Mouse (Mus musculus): ENCODE measurements around the gene Slc9b1. TPM values are rescaled to one million over a fixed set of nuclear protein-coding genes. Genes with fewer than 3 reads are reported as not detected.

Slc9b1 gene
- polyA plus RNA-seq, 1 experiment: not detected

- no peak for TF ChIP-seq FOSL1 (IDR thresholded peaks at IDR 0.05; ENCODE audit: insufficient read depth, low read length, poor library complexity, severe bottlenecking)
- no peak for TF ChIP-seq MAX (IDR thresholded peaks at IDR 0.05)
- no peak for TF ChIP-seq CEBPB (IDR thresholded peaks at IDR 0.05; ENCODE audit: low read depth)
- Histone ChIP-seq H3ac (ENCODE audit: control insufficient read depth, insufficient read length, low read depth) (no peak overlapping the region), H3K79me3 (ENCODE audit: low read depth) (no peaks in the 10 kb centered on the region), H3K36me3 (ENCODE audit: control insufficient read depth, insufficient read depth) (no peaks in the 10 kb centered on the region), H3K27me3 (ENCODE audit: control insufficient read depth, insufficient read depth, insufficient read length) (no peaks in the 10 kb centered on the region), H3K79me2 (ENCODE audit: control insufficient read depth, insufficient read depth) (no peaks in the 10 kb centered on the region), H3K4me3 (ENCODE audit: insufficient read depth, poor library complexity, severe bottlenecking) (no peak overlapping the region)
Observed at GRCm38 (mm10) chr3:135395085-135395484, 47.3 kb downstream of the Slc9b1 start.

- Histone ChIP-seq H3K4me3 (ENCODE audit: insufficient read depth, poor library complexity, severe bottlenecking) (no peak overlapping the region), H3K27me3 (ENCODE audit: control insufficient read depth, insufficient read depth, insufficient read length) (no peaks in the 10 kb centered on the region), H3K79me2 (ENCODE audit: control insufficient read depth, insufficient read depth) (no peaks in the 10 kb centered on the region), H3K79me3 (ENCODE audit: low read depth) (no peaks in the 10 kb centered on the region), H3ac (ENCODE audit: control insufficient read depth, insufficient read length, low read depth) (no peak overlapping the region), H3K36me3 (ENCODE audit: control insufficient read depth, insufficient read depth) (no peaks in the 10 kb centered on the region)
- TF ChIP-seq USF1 (IDR thresholded peaks at IDR 0.05; ENCODE audit: low read depth): no peak
- TF ChIP-seq FOSL1 (IDR thresholded peaks at IDR 0.05; ENCODE audit: insufficient read depth, low read length, poor library complexity, severe bottlenecking): no peak
- no peak for TF ChIP-seq CTCF (IDR thresholded peaks at IDR 0.05; ENCODE audit: control insufficient read depth, insufficient read depth, insufficient read length)
- no peak for TF ChIP-seq CEBPB (IDR thresholded peaks at IDR 0.05; ENCODE audit: low read depth)
- no peak for TF ChIP-seq MYOG (IDR thresholded peaks at IDR 0.05; ENCODE audit: control insufficient read depth, extremely low read depth, insufficient read length)
- TF ChIP-seq MAX (IDR thresholded peaks at IDR 0.05): no peak
- no peak for TF ChIP-seq MYOD1 (IDR thresholded peaks at IDR 0.05; ENCODE audit: control insufficient read depth, insufficient read length, low read depth)
Observed at GRCm38 (mm10) chr3:135396081-135396480, 48.3 kb downstream of the Slc9b1 start.

GRCm38 (mm10) chr3:135397112-135397511 lies 49.3 kb downstream of the Slc9b1 start:
- Histone ChIP-seq H3K36me3 (ENCODE audit: control insufficient read depth, insufficient read depth) (no peaks in the 10 kb centered on the region), H3K4me3 (ENCODE audit: insufficient read depth, poor library complexity, severe bottlenecking) (no peak overlapping the region), H3K79me2 (ENCODE audit: control insufficient read depth, insufficient read depth) (no peaks in the 10 kb centered on the region), H3K79me3 (ENCODE audit: low read depth) (no peaks in the 10 kb centered on the region), H3ac (ENCODE audit: control insufficient read depth, insufficient read length, low read depth) (no peak overlapping the region), H3K27me3 (ENCODE audit: control insufficient read depth, insufficient read depth, insufficient read length) (no peaks in the 10 kb centered on the region)
- TF ChIP-seq CTCF (IDR thresholded peaks at IDR 0.05; ENCODE audit: control insufficient read depth, insufficient read depth, insufficient read length) (no peak), MYOD1 (IDR thresholded peaks at IDR 0.05; ENCODE audit: control insufficient read depth, insufficient read length, low read depth) (no peak), MYOG (IDR thresholded peaks at IDR 0.05; ENCODE audit: control insufficient read depth, extremely low read depth, insufficient read length) (no peak), USF1 (IDR thresholded peaks at IDR 0.05; ENCODE audit: low read depth) (no peak), CEBPB (IDR thresholded peaks at IDR 0.05; ENCODE audit: low read depth) (no peak), MAX (IDR thresholded peaks at IDR 0.05) (no peak), FOSL1 (IDR thresholded peaks at IDR 0.05; ENCODE audit: insufficient read depth, low read length, poor library complexity, severe bottlenecking) (no peak)

GRCm38 (mm10) chr3:135402201-135402658 lies 54.4 kb downstream of the Slc9b1 start:
- Histone ChIP-seq H3K27me3 (ENCODE audit: control insufficient read depth, insufficient read depth, insufficient read length) (no peaks in the 10 kb centered on the region), H3K4me3 (ENCODE audit: insufficient read depth, poor library complexity, severe bottlenecking) (no peak overlapping the region), H3K79me2 (ENCODE audit: control insufficient read depth, insufficient read depth) (no peaks in the 10 kb centered on the region), H3K79me3 (ENCODE audit: low read depth) (no peaks in the 10 kb centered on the region), H3ac (ENCODE audit: control insufficient read depth, insufficient read length, low read depth) (no peak overlapping the region), H3K36me3 (ENCODE audit: control insufficient read depth, insufficient read depth) (peaks cover 18% of the 10 kb centered on the region)
- peak; percentile 58 for TF ChIP-seq USF1 (IDR thresholded peaks at IDR 0.05; ENCODE audit: low read depth)
- no peak for TF ChIP-seq FOSL1 (IDR thresholded peaks at IDR 0.05; ENCODE audit: insufficient read depth, low read length, poor library complexity, severe bottlenecking)
- TF ChIP-seq CTCF (IDR thresholded peaks at IDR 0.05; ENCODE audit: control insufficient read depth, insufficient read depth, insufficient read length): peak; percentile 41
- no peak for TF ChIP-seq MYOG (IDR thresholded peaks at IDR 0.05; ENCODE audit: control insufficient read depth, extremely low read depth, insufficient read length)

- no peak overlapping the region for H3K4me3 ChIP-seq (ENCODE audit: insufficient read depth, poor library complexity, severe bottlenecking)
Observed at GRCm38 (mm10) chr3:135403211-135403610, 55.4 kb downstream of the Slc9b1 start.

GRCm38 (mm10) chr3:135403856-135404255 lies 56.0 kb downstream of the Slc9b1 start:
- TF ChIP-seq CEBPB (IDR thresholded peaks at IDR 0.05; ENCODE audit: low read depth) (no peak), MYOD1 (IDR thresholded peaks at IDR 0.05; ENCODE audit: control insufficient read depth, insufficient read length, low read depth) (no peak), MYOG (IDR thresholded peaks at IDR 0.05; ENCODE audit: control insufficient read depth, extremely low read depth, insufficient read length) (no peak), MAX (IDR thresholded peaks at IDR 0.05) (no peak), FOSL1 (IDR thresholded peaks at IDR 0.05; ENCODE audit: insufficient read depth, low read length, poor library complexity, severe bottlenecking) (no peak), CTCF (IDR thresholded peaks at IDR 0.05; ENCODE audit: control insufficient read depth, insufficient read depth, insufficient read length) (no peak), USF1 (IDR thresholded peaks at IDR 0.05; ENCODE audit: low read depth) (no peak)
- peaks cover 33% of the 10 kb centered on the region for H3K36me3 ChIP-seq (ENCODE audit: control insufficient read depth, insufficient read depth)
- no peaks in the 10 kb centered on the region for H3K79me2 ChIP-seq (ENCODE audit: control insufficient read depth, insufficient read depth)
- no peak overlapping the region for H3ac ChIP-seq (ENCODE audit: control insufficient read depth, insufficient read length, low read depth)
- H3K27me3 ChIP-seq (ENCODE audit: control insufficient read depth, insufficient read depth, insufficient read length): no peaks in the 10 kb centered on the region
- no peak overlapping the region for H3K4me3 ChIP-seq (ENCODE audit: insufficient read depth, poor library complexity, severe bottlenecking)
- peaks cover under 1% of the 10 kb centered on the region for H3K79me3 ChIP-seq (ENCODE audit: low read depth)

More at GRCm38 (mm10) chr3:135403211-135403610, 55.4 kb downstream of the Slc9b1 start:
- Histone ChIP-seq H3K79me2 (ENCODE audit: control insufficient read depth, insufficient read depth) (no peaks in the 10 kb centered on the region), H3K36me3 (ENCODE audit: control insufficient read depth, insufficient read depth) (peaks cover 28% of the 10 kb centered on the region), H3K27me3 (ENCODE audit: control insufficient read depth, insufficient read depth, insufficient read length) (no peaks in the 10 kb centered on the region), H3ac (ENCODE audit: control insufficient read depth, insufficient read length, low read depth) (no peak overlapping the region), H3K79me3 (ENCODE audit: low read depth) (no peaks in the 10 kb centered on the region)
- no peak for TF ChIP-seq CTCF (IDR thresholded peaks at IDR 0.05; ENCODE audit: control insufficient read depth, insufficient read depth, insufficient read length)
- no peak for TF ChIP-seq FOSL1 (IDR thresholded peaks at IDR 0.05; ENCODE audit: insufficient read depth, low read length, poor library complexity, severe bottlenecking)
- no peak for TF ChIP-seq CEBPB (IDR thresholded peaks at IDR 0.05; ENCODE audit: low read depth)
- no peak for TF ChIP-seq MYOD1 (IDR thresholded peaks at IDR 0.05; ENCODE audit: control insufficient read depth, insufficient read length, low read depth)
- no peak for TF ChIP-seq MAX (IDR thresholded peaks at IDR 0.05)
- TF ChIP-seq MYOG (IDR thresholded peaks at IDR 0.05; ENCODE audit: control insufficient read depth, extremely low read depth, insufficient read length): no peak
- no peak for TF ChIP-seq USF1 (IDR thresholded peaks at IDR 0.05; ENCODE audit: low read depth)

Measured in C2C12 (cell line).